Mouse (Mus musculus) forebrain, embryonic 11.5 days (tissue): ENCODE measurements at regions not wholly inside any gene's neighbourhood (a gene's known extent, or its start where the extent isn't known, plus 50 kb on each side); places are given as distances from the start of the nearest gene placed in this dataset.
A peak's percentile ranks its signal among the peaks of the same experiment; 100 is the strongest.

Source experiments
- ATAC-seq: fragments of 200-750 bp; cut with Nextera tagmentation; replicated peaks from 2 replicates; pipeline ENCODE4 v1.8.0; 2017; ENCODE audit warnings: moderate TSS enrichment; ENCODE audit not compliant: low FRiP score
- DNase-seq: peaks from one replicate; pipeline ENCODE4 v3.0.0-alpha.2; 2017; ENCODE audit warnings: low spot score
- H3K27ac ChIP-seq: fragments of 300-500 bp; sonication (generic); 2 replicates; pipeline ENCODE4 v1.5.1; 2014; ENCODE audit warnings: low read depth, low read length
- H3K27me3 ChIP-seq: fragments of 300-500 bp; sonication (generic); 2 replicates; pipeline ENCODE4 v1.6.1; 2014; ENCODE audit warnings: mild to moderate bottlenecking, low read length, mixed read lengths; ENCODE audit not compliant: control insufficient read depth, insufficient read depth
- H3K36me3 ChIP-seq: fragments of 300-500 bp; sonication (generic); 2 replicates; pipeline ENCODE4 v1.6.1; 2014; ENCODE audit warnings: mild to moderate bottlenecking, low read length, moderate library complexity, mixed read lengths; ENCODE audit not compliant: control insufficient read depth, insufficient read depth
- H3K4me1 ChIP-seq: fragments of 300-500 bp; sonication (generic); replicated peaks from 2 replicates; pipeline ENCODE4 v1.6.1; 2014; ENCODE audit warnings: low read length, mixed read lengths; ENCODE audit not compliant: control insufficient read depth, insufficient read depth
- H3K4me2 ChIP-seq: fragments of 300-500 bp; sonication (generic); 2 replicates; pipeline ENCODE4 v1.6.1; 2014; ENCODE audit warnings: low read depth, mild to moderate bottlenecking, low read length, moderate library complexity, mixed read lengths; ENCODE audit not compliant: severe bottlenecking
- H3K4me3 ChIP-seq: fragments of 300-500 bp; sonication (generic); 2 replicates; pipeline ENCODE4 v1.5.1; 2014; ENCODE audit warnings: low read depth, low read length
- H3K9ac ChIP-seq: fragments of 300-500 bp; sonication (generic); 2 replicates; pipeline ENCODE4 v1.6.1; 2014; ENCODE audit warnings: low read length
- H3K9me3 ChIP-seq: fragments of 300-500 bp; sonication (generic); 2 replicates; pipeline ENCODE4 v1.6.1; 2016; ENCODE audit warnings: low read length, mixed read lengths; ENCODE audit not compliant: control insufficient read depth
- WGBS: fragments of 180-500 bp; shearing (Covaris S2); extraction: QIAGEN DNeasy Blood & Tissue Kit; methylation state at CpG from one replicate; pipeline ENCODE4 v1.1.7; 2014; 5-methylcytosine and 5-hydroxymethylcytosine counted together

GRCm38 (mm10) chr5:126612571-126612970, 629.0 kb upstream of the Tmem132c start:
- DNase-seq = no peak
- no peaks in the 10 kb centered on the region for H3K9me3 ChIP-seq
- H3K4me1 ChIP-seq = no peaks in the 10 kb centered on the region
- no peaks in the 10 kb centered on the region for H3K36me3 ChIP-seq
- no peaks in the 10 kb centered on the region for H3K27me3 ChIP-seq
- H3K4me3 ChIP-seq = no peak overlapping the region
- H3K4me2 ChIP-seq = no peak overlapping the region
- no peak overlapping the region for H3K9ac ChIP-seq
- 86% methylated on average over 4 of the region's 4 CpGs for WGBS
- ATAC-seq = no peak
- no peak overlapping the region for H3K27ac ChIP-seq

- H3K27ac ChIP-seq = no peak overlapping the region
- H3K4me2 ChIP-seq = no peak overlapping the region
- H3K36me3 ChIP-seq = no peaks in the 10 kb centered on the region
- H3K9me3 ChIP-seq = no peaks in the 10 kb centered on the region
- WGBS = 79% methylated on average over 6 of the region's 6 CpGs
- no peaks in the 10 kb centered on the region for H3K4me1 ChIP-seq
- no peaks in the 10 kb centered on the region for H3K27me3 ChIP-seq
- DNase-seq (no peak), ATAC-seq (no peak)
- no peak overlapping the region for H3K9ac ChIP-seq
- no peak overlapping the region for H3K4me3 ChIP-seq
These were observed 619.1 kb upstream of the Tmem132c start for GRCm38 (mm10) chr5:126622551-126622950.

GRCm38 (mm10) chr5:126623205-126623604, 618.4 kb upstream of the Tmem132c start:
- no peaks in the 10 kb centered on the region for H3K9me3 ChIP-seq
- 10% methylated on average over 6 of the region's 6 CpGs for WGBS
- ATAC-seq = no peak

DNA sequence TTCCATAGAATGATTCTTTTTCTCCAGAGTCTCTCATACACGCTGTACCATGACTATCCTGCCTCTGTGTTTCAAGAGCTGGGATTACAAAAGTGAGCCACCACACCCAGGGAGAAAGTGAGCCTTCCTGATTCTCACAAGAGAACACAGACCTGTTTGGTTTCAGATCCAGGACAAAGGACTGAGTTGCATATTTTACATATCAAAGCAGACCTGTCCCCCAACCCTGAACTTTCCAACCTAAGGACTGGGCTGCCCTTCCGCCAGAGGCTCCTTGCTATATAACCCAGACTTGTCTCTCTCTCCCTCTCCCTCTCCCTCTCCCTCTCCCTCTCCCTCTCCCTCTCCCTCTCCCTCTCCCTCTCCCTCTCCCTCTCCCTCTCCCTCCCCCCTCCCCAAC, 611.8 kb upstream of the Tmem132c start:
- no peak overlapping the region for H3K4me2 ChIP-seq
- H3K36me3 ChIP-seq = no peaks in the 10 kb centered on the region
- no peaks in the 10 kb centered on the region for H3K27me3 ChIP-seq
- H3K4me3 ChIP-seq = no peak overlapping the region
- H3K9me3 ChIP-seq = no peaks in the 10 kb centered on the region
- no peak overlapping the region for H3K9ac ChIP-seq
- WGBS = 37% methylated on average over 2 of the region's 2 CpGs
- no peak for ATAC-seq
- no peak overlapping the region for H3K27ac ChIP-seq
- H3K4me1 ChIP-seq = no peaks in the 10 kb centered on the region
- DNase-seq = no peak

More at GRCm38 (mm10) chr5:126623205-126623604, 618.4 kb upstream of the Tmem132c start:
- Histone ChIP-seq H3K4me3 (no peak overlapping the region), H3K27me3 (no peaks in the 10 kb centered on the region), H3K27ac (no peak overlapping the region), H3K4me2 (no peak overlapping the region), H3K36me3 (no peaks in the 10 kb centered on the region), H3K4me1 (no peaks in the 10 kb centered on the region), H3K9ac (no peak overlapping the region)
- DNase-seq = peak; percentile 73

GRCm38 (mm10) chr5:126650415-126650814, 591.2 kb upstream of the Tmem132c start:
- no peak overlapping the region for H3K9ac ChIP-seq
- H3K36me3 ChIP-seq = no peaks in the 10 kb centered on the region
- ATAC-seq = no peak
- no peak overlapping the region for H3K27ac ChIP-seq
- no peaks in the 10 kb centered on the region for H3K4me1 ChIP-seq
- WGBS = 81% methylated on average over 7 of the region's 7 CpGs
- H3K4me2 ChIP-seq = no peak overlapping the region
- DNase-seq = no peak
- H3K9me3 ChIP-seq = no peaks in the 10 kb centered on the region
- H3K4me3 ChIP-seq = no peak overlapping the region
- no peaks in the 10 kb centered on the region for H3K27me3 ChIP-seq

GRCm38 (mm10) chr5:126651367-126651766, 590.2 kb upstream of the Tmem132c start:
- Histone ChIP-seq H3K4me3 (no peak overlapping the region), H3K27me3 (no peaks in the 10 kb centered on the region), H3K9ac (no peak overlapping the region), H3K36me3 (no peaks in the 10 kb centered on the region), H3K9me3 (no peaks in the 10 kb centered on the region), H3K27ac (no peak overlapping the region), H3K4me1 (no peaks in the 10 kb centered on the region), H3K4me2 (no peak overlapping the region)
- 23% methylated on average over 3 of the region's 3 CpGs for WGBS
- DNase-seq (peak; percentile 67), ATAC-seq (no peak)

DNA sequence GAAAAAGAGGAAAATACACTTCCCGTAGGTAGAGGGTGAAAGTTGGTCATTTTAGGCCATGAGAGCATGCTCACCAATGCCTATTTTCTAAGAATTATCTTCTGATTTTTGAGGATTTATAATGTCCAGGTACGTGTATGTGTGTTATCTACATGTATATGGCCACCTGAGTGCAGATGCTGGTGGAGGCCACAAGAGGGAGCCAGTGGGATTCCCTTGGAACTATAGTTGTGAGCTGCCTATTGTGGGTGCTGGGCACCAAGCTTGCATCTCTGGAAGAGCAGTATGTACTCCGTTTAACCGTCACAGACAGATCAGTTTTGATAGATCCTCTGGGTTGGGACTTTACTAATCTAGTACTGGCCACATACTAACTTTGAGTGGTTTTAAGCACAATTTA, 579.0 kb upstream of the Tmem132c start:
- 88% methylated on average over 4 of the region's 4 CpGs for WGBS
- Histone ChIP-seq H3K27me3 (no peaks in the 10 kb centered on the region), H3K4me3 (no peak overlapping the region), H3K27ac (no peak overlapping the region), H3K4me1 (no peaks in the 10 kb centered on the region), H3K4me2 (no peak overlapping the region), H3K9ac (no peak overlapping the region), H3K9me3 (no peaks in the 10 kb centered on the region), H3K36me3 (no peaks in the 10 kb centered on the region)
- DNase-seq (no peak), ATAC-seq (no peak)

- Histone ChIP-seq H3K27me3 (no peaks in the 10 kb centered on the region), H3K4me2 (no peak overlapping the region), H3K36me3 (no peaks in the 10 kb centered on the region), H3K4me1 (no peaks in the 10 kb centered on the region), H3K9ac (no peak overlapping the region), H3K4me3 (no peak overlapping the region), H3K9me3 (0 out of 2 replicates have a peak, but pooled peaks cover 3% of the 10 kb centered on the region), H3K27ac (no peak overlapping the region)
- ATAC-seq = no peak
- 71% methylated on average over 1 of the region's 1 CpGs for WGBS
- peak; percentile 74 for DNase-seq
These were observed 570.5 kb upstream of the Tmem132c start for GRCm38 (mm10) chr5:126671156-126671555.

DNA sequence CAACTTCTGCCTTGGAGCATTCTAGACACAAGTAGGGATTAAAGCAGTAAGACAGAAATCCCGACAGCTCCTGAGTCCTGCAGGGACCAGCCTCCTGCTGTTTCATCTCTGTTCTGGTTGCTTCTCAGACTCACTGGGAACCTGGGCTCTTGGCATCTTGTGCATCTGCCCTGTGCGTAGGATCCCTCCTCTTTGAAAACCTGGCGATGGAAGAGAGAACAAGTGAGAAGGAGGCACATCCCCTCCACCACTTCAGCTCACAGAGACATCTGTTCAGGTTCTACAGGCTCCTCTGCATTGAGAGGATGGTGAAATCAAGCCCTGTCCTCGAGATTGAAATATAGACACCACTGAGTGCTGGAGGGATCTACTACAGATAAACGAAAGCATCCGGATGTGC, 561.3 kb upstream of the Tmem132c start:
- no peak overlapping the region for H3K27ac ChIP-seq
- H3K36me3 ChIP-seq = no peaks in the 10 kb centered on the region
- WGBS = 80% methylated on average over 6 of the region's 6 CpGs
- no peaks in the 10 kb centered on the region for H3K9me3 ChIP-seq
- H3K9ac ChIP-seq = no peak overlapping the region
- ATAC-seq = no peak
- no peak overlapping the region for H3K4me2 ChIP-seq
- DNase-seq = no peak
- H3K4me3 ChIP-seq = no peak overlapping the region
- H3K27me3 ChIP-seq = no peaks in the 10 kb centered on the region
- no peaks in the 10 kb centered on the region for H3K4me1 ChIP-seq
